Mouse (Mus musculus): ENCODE results near the gene Tbx3. TPM values are rescaled to one million over a fixed set of nuclear protein-coding genes. Genes with fewer than 3 reads are reported as not detected.

The Tbx3 gene
- 2.4 and 3.4 TPM in 2 replicates for polyA plus RNA-seq (2015; fragmentation: Nextera tagmentation; extraction: Ambion mirVana)

- WGBS = under 1% methylated on average over 40 of the region's 43 CpGs
- H3K27ac ChIP-seq (ENCODE audit: low read length) = no peak within 1 kb of the TSS
- peaks cover 8% of the 10 kb centered on the region; the same call in 1 of the 2 replicates for H3K4me1 ChIP-seq (ENCODE audit: control insufficient read depth, insufficient read depth, low read length)
- H3K9ac ChIP-seq (ENCODE audit: low read depth, low read length) = 0 out of 2 replicates have a peak within 1 kb of the TSS, but pooled peaks have one; percentile 7
- peak within 1 kb of the TSS; percentile 24 for H3K4me3 ChIP-seq (ENCODE audit: low read depth, low read length)
- peak; percentile 93 for ATAC-seq
- no peaks in the 10 kb centered on the region for H3K36me3 ChIP-seq (ENCODE audit: control insufficient read depth, insufficient read depth, low read length)
- H3K4me2 ChIP-seq (ENCODE audit: low read length) = peak within 1 kb of the TSS; percentile 48
- H3K27me3 ChIP-seq (ENCODE audit: control insufficient read depth, insufficient read depth, low read depth, low read length) = peaks cover 67% of the 10 kb centered on the region
- no peaks in the 10 kb centered on the region for H3K9me3 ChIP-seq (replicated peaks; ENCODE audit: control insufficient read depth, low read length, poor library complexity, severe bottlenecking)
Observed at GRCm38 (mm10) chr5:119670566-119671108, at the start of gene Tbx3. Gene Tbx3 (plus strand): TSS chr5:119670669.

DNA sequence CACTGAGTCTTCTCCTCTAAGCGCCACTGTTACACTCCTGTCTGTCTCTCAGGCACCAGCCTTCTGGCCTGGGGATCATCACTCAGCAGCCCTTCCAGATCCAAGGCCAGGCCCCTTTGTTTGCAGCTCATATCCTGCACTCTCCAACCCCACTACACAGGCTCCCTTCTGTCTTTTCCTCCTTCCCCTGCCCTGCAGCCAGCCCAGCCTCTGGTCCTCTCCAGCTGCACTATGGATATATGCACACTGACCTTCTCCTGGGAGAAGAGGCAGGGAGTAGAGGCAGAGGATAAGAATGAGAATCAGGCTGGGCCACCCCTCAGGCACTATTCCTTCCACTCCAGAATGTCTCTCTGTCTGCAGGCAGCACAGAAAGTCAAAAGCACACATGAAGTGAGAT, 48.4 kb upstream of the Tbx3 start:
- ATAC-seq = no peak
- H3K9ac ChIP-seq (ENCODE audit: low read depth, low read length) = no peak overlapping the region
- 83% methylated on average over 1 of the region's 1 CpGs for WGBS

DNA sequence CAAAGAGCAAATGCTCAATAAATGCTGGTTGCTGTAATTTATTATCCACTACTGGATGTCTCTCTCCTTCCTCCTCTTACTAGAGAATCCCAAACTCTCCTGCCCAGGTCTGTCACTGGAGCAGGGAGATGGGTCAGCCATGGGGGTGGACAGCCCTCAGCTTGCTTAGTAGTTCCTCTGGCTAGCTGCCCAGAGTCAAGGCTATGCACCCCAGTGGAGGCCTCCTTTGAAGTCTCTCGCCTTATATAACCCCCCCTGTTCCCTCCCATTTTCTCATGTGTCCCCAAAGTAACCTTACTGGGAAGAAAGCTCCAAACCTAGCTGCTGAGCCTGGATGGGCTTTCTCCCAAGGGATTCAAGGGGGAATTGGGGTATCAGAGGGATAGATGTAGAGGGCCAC, 45.9 kb upstream of the Tbx3 start:
- Histone ChIP-seq H3K4me1 (ENCODE audit: control insufficient read depth, insufficient read depth, low read length) (peaks cover 15% of the 10 kb centered on the region), H3K27ac (ENCODE audit: low read length) (no peak overlapping the region), H3K4me2 (ENCODE audit: low read length) (no peak overlapping the region), H3K27me3 (ENCODE audit: control insufficient read depth, insufficient read depth, low read depth, low read length) (peaks cover 47% of the 10 kb centered on the region), H3K9me3 (replicated peaks; ENCODE audit: control insufficient read depth, low read length, poor library complexity, severe bottlenecking) (no peaks in the 10 kb centered on the region), H3K4me3 (ENCODE audit: low read depth, low read length) (no peak overlapping the region), H3K36me3 (ENCODE audit: control insufficient read depth, insufficient read depth, low read length) (no peaks in the 10 kb centered on the region), H3K9ac (ENCODE audit: low read depth, low read length) (no peak overlapping the region)
- WGBS = 36% methylated on average over 1 of the region's 1 CpGs
- ATAC-seq = no peak

More for the DNA sequence above, 48.4 kb upstream of the Tbx3 start:
- no peak overlapping the region for H3K27ac ChIP-seq (ENCODE audit: low read length)
- H3K4me1 ChIP-seq (ENCODE audit: control insufficient read depth, insufficient read depth, low read length) = peaks cover 15% of the 10 kb centered on the region
- H3K27me3 ChIP-seq (ENCODE audit: control insufficient read depth, insufficient read depth, low read depth, low read length) = peaks cover 31% of the 10 kb centered on the region
- H3K9me3 ChIP-seq (replicated peaks; ENCODE audit: control insufficient read depth, low read length, poor library complexity, severe bottlenecking) = no peaks in the 10 kb centered on the region
- no peak overlapping the region for H3K4me2 ChIP-seq (ENCODE audit: low read length)
- H3K36me3 ChIP-seq (ENCODE audit: control insufficient read depth, insufficient read depth, low read length) = no peaks in the 10 kb centered on the region
- H3K4me3 ChIP-seq (ENCODE audit: low read depth, low read length) = no peak overlapping the region

GRCm38 (mm10) chr5:119625603-119626002, 44.9 kb upstream of the Tbx3 start:
- Histone ChIP-seq H3K36me3 (ENCODE audit: control insufficient read depth, insufficient read depth, low read length) (no peaks in the 10 kb centered on the region), H3K4me1 (ENCODE audit: control insufficient read depth, insufficient read depth, low read length) (peaks cover 15% of the 10 kb centered on the region), H3K9me3 (replicated peaks; ENCODE audit: control insufficient read depth, low read length, poor library complexity, severe bottlenecking) (no peaks in the 10 kb centered on the region), H3K4me3 (ENCODE audit: low read depth, low read length) (no peak overlapping the region), H3K27ac (ENCODE audit: low read length) (no peak overlapping the region), H3K27me3 (ENCODE audit: control insufficient read depth, insufficient read depth, low read depth, low read length) (peaks cover 50% of the 10 kb centered on the region), H3K9ac (ENCODE audit: low read depth, low read length) (no peak overlapping the region), H3K4me2 (ENCODE audit: low read length) (0 out of 2 replicates have a peak overlapping the region, but pooled peaks have one; percentile 9)
- WGBS = under 1% methylated on average over 13 of the region's 13 CpGs
- ATAC-seq = no peak

GRCm38 (mm10) chr5:119626154-119626553, 44.3 kb upstream of the Tbx3 start:
- peaks cover 50% of the 10 kb centered on the region for H3K27me3 ChIP-seq (ENCODE audit: control insufficient read depth, insufficient read depth, low read depth, low read length)

GRCm38 (mm10) chr5:119626662-119627061, 43.8 kb upstream of the Tbx3 start:
- Histone ChIP-seq H3K9ac (ENCODE audit: low read depth, low read length) (peak overlapping the region; percentile 3; the same call in 1 of the 2 replicates), H3K9me3 (replicated peaks; ENCODE audit: control insufficient read depth, low read length, poor library complexity, severe bottlenecking) (no peaks in the 10 kb centered on the region), H3K4me1 (ENCODE audit: control insufficient read depth, insufficient read depth, low read length) (peaks cover 15% of the 10 kb centered on the region), H3K27me3 (ENCODE audit: control insufficient read depth, insufficient read depth, low read depth, low read length) (peaks cover 50% of the 10 kb centered on the region), H3K4me2 (ENCODE audit: low read length) (peak overlapping the region; percentile 51), H3K27ac (ENCODE audit: low read length) (no peak overlapping the region), H3K36me3 (ENCODE audit: control insufficient read depth, insufficient read depth, low read length) (no peaks in the 10 kb centered on the region), H3K4me3 (ENCODE audit: low read depth, low read length) (peak overlapping the region; percentile 14; the same call in 1 of the 2 replicates)
- no peak for ATAC-seq
- 3% methylated on average over 22 of the region's 22 CpGs for WGBS

More at GRCm38 (mm10) chr5:119626154-119626553, 44.3 kb upstream of the Tbx3 start:
- no peaks in the 10 kb centered on the region for H3K9me3 ChIP-seq (replicated peaks; ENCODE audit: control insufficient read depth, low read length, poor library complexity, severe bottlenecking)
- no peak overlapping the region for H3K9ac ChIP-seq (ENCODE audit: low read depth, low read length)
- no peak for ATAC-seq
- WGBS = 5% methylated on average over 9 of the region's 9 CpGs
- no peaks in the 10 kb centered on the region for H3K36me3 ChIP-seq (ENCODE audit: control insufficient read depth, insufficient read depth, low read length)
- no peak overlapping the region for H3K4me3 ChIP-seq (ENCODE audit: low read depth, low read length)
- H3K4me2 ChIP-seq (ENCODE audit: low read length) = peak overlapping the region; percentile 51
- no peak overlapping the region for H3K27ac ChIP-seq (ENCODE audit: low read length)
- H3K4me1 ChIP-seq (ENCODE audit: control insufficient read depth, insufficient read depth, low read length) = peaks cover 15% of the 10 kb centered on the region

GRCm38 (mm10) chr5:119628100-119628499, 42.4 kb upstream of the Tbx3 start:
- 80% methylated on average over 3 of the region's 3 CpGs for WGBS
- H3K4me1 ChIP-seq (ENCODE audit: control insufficient read depth, insufficient read depth, low read length) = peaks cover 15% of the 10 kb centered on the region
- no peak for ATAC-seq
- no peak overlapping the region for H3K4me3 ChIP-seq (ENCODE audit: low read depth, low read length)
- H3K4me2 ChIP-seq (ENCODE audit: low read length) = no peak overlapping the region
- H3K9ac ChIP-seq (ENCODE audit: low read depth, low read length) = no peak overlapping the region
- H3K36me3 ChIP-seq (ENCODE audit: control insufficient read depth, insufficient read depth, low read length) = no peaks in the 10 kb centered on the region
- no peaks in the 10 kb centered on the region for H3K9me3 ChIP-seq (replicated peaks; ENCODE audit: control insufficient read depth, low read length, poor library complexity, severe bottlenecking)
- no peak overlapping the region for H3K27ac ChIP-seq (ENCODE audit: low read length)
- H3K27me3 ChIP-seq (ENCODE audit: control insufficient read depth, insufficient read depth, low read depth, low read length) = peaks cover 50% of the 10 kb centered on the region

- Histone ChIP-seq H3K27ac (ENCODE audit: low read length) (no peak overlapping the region), H3K4me1 (ENCODE audit: control insufficient read depth, insufficient read depth, low read length) (peaks cover 15% of the 10 kb centered on the region), H3K9me3 (replicated peaks; ENCODE audit: control insufficient read depth, low read length, poor library complexity, severe bottlenecking) (no peaks in the 10 kb centered on the region), H3K36me3 (ENCODE audit: control insufficient read depth, insufficient read depth, low read length) (no peaks in the 10 kb centered on the region), H3K4me3 (ENCODE audit: low read depth, low read length) (no peak overlapping the region), H3K9ac (ENCODE audit: low read depth, low read length) (no peak overlapping the region), H3K4me2 (ENCODE audit: low read length) (no peak overlapping the region), H3K27me3 (ENCODE audit: control insufficient read depth, insufficient read depth, low read depth, low read length) (peaks cover 45% of the 10 kb centered on the region)
- 37% methylated on average over 11 of the region's 12 CpGs for WGBS
- ATAC-seq = no peak
Observed at GRCm38 (mm10) chr5:119628746-119629327, 41.6 kb upstream of the Tbx3 start.

DNA sequence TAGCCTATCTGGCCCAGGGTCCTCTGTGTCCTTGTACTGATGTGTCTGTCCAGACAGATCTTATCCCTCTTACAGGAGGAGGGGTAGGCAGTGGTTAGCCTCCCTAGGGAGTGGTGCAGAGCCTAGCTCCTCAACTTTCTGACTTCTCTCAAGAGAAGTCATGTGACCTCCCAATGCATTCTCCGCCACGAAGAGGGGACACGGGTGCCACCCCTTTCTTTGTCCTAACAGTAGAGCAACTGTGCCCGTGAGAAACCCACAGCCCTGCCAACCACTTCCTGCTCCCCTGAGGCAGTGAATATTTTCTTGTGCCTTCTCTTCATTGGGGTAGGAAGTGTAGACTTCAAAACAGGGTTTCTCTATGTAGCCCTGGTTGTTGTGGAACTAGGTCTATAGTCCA, 36.9 kb upstream of the Tbx3 start:
- no peaks in the 10 kb centered on the region for H3K9me3 ChIP-seq (replicated peaks; ENCODE audit: control insufficient read depth, low read length, poor library complexity, severe bottlenecking)
- no peaks in the 10 kb centered on the region for H3K36me3 ChIP-seq (ENCODE audit: control insufficient read depth, insufficient read depth, low read length)
- H3K4me1 ChIP-seq (ENCODE audit: control insufficient read depth, insufficient read depth, low read length) = no peaks in the 10 kb centered on the region
- no peak for ATAC-seq
- H3K4me3 ChIP-seq (ENCODE audit: low read depth, low read length) = no peak overlapping the region
- no peak overlapping the region for H3K27ac ChIP-seq (ENCODE audit: low read length)
- WGBS = 89% methylated on average over 4 of the region's 4 CpGs
- H3K4me2 ChIP-seq (ENCODE audit: low read length) = no peak overlapping the region
- H3K9ac ChIP-seq (ENCODE audit: low read depth, low read length) = no peak overlapping the region
- H3K27me3 ChIP-seq (ENCODE audit: control insufficient read depth, insufficient read depth, low read depth, low read length) = peaks cover 4% of the 10 kb centered on the region

Data from midbrain, embryonic 16.5 days (tissue).